Mouse (Mus musculus): ENCODE results near the gene Fahd1. TPM values are rescaled to one million over a fixed set of nuclear protein-coding genes. Genes with fewer than 3 reads are reported as not detected.

Gene Fahd1
- total and polyA plus RNA-seq, 2 experiments from 2014 or later = 15.6 to 16.6 TPM

GRCm38 (mm10) chr17:24844525-24844924 lies 5.6 kb downstream of the Fahd1 start:
- ATAC-seq (no peak), DNase-seq (no peak)
- Histone ChIP-seq H3K27me3 (ENCODE audit: insufficient read depth, low read length) (no peaks in the 10 kb centered on the region; the same call in 1 of the 2 replicates), H3K4me2 (ENCODE audit: low read depth) (no peak overlapping the region), H3K27ac (ENCODE audit: low read depth, low read length) (no peak overlapping the region), H3K9me3 (ENCODE audit: low read length) (no peaks in the 10 kb centered on the region), H3K4me1 (ENCODE audit: insufficient read depth) (0 out of 2 replicates have a peak, but pooled peaks cover 11% of the 10 kb centered on the region), H3K4me3 (ENCODE audit: low read depth, low read length) (no peak overlapping the region), H3K9ac (no peak overlapping the region), H3K36me3 (ENCODE audit: insufficient read depth) (no peaks in the 10 kb centered on the region)
- TF ChIP-seq CTCF (IDR thresholded peaks at IDR 0.05; ENCODE audit: low read depth) = no peak
- 56% methylated on average over 9 of the region's 9 CpGs for WGBS

- no peak overlapping the region for H3K4me3 ChIP-seq (ENCODE audit: low read depth, low read length)
- no peaks in the 10 kb centered on the region for H3K36me3 ChIP-seq (ENCODE audit: insufficient read depth)
- H3K9ac ChIP-seq = no peak overlapping the region
- no peak for TF ChIP-seq CTCF (IDR thresholded peaks at IDR 0.05; ENCODE audit: low read depth)
- no peak overlapping the region for H3K4me2 ChIP-seq (ENCODE audit: low read depth)
- DNase-seq (no peak), ATAC-seq (no peak)
- H3K27ac ChIP-seq (ENCODE audit: low read depth, low read length) = no peak overlapping the region
- no peaks in the 10 kb centered on the region; the same call in 1 of the 2 replicates for H3K27me3 ChIP-seq (ENCODE audit: insufficient read depth, low read length)
- H3K9me3 ChIP-seq (ENCODE audit: low read length) = no peaks in the 10 kb centered on the region
- WGBS = 61% methylated on average over 2 of the region's 2 CpGs
- no peaks in the 10 kb centered on the region for H3K4me1 ChIP-seq (ENCODE audit: insufficient read depth)
Measured at GRCm38 (mm10) chr17:24842631-24843030, 7.5 kb downstream of the Fahd1 start.

- Histone ChIP-seq H3K9ac (no peak overlapping the region), H3K36me3 (ENCODE audit: insufficient read depth) (no peaks in the 10 kb centered on the region), H3K4me3 (ENCODE audit: low read depth, low read length) (no peak overlapping the region), H3K27ac (ENCODE audit: low read depth, low read length) (no peak overlapping the region), H3K4me2 (ENCODE audit: low read depth) (no peak overlapping the region), H3K4me1 (ENCODE audit: insufficient read depth) (no peaks in the 10 kb centered on the region), H3K9me3 (ENCODE audit: low read length) (no peaks in the 10 kb centered on the region), H3K27me3 (ENCODE audit: insufficient read depth, low read length) (no peaks in the 10 kb centered on the region; the same call in 1 of the 2 replicates)
- 48% methylated on average over 4 of the region's 4 CpGs for WGBS
- TF ChIP-seq CTCF (IDR thresholded peaks at IDR 0.05; ENCODE audit: low read depth) = no peak
- no peak for ATAC-seq
- no peak for DNase-seq
Measured at GRCm38 (mm10) chr17:24841133-24841532, 9.0 kb downstream of the Fahd1 start.

GRCm38 (mm10) chr17:24840341-24840740 lies 9.8 kb downstream of the Fahd1 start:
- H3K36me3 ChIP-seq (ENCODE audit: insufficient read depth) = no peaks in the 10 kb centered on the region
- no peak overlapping the region for H3K4me3 ChIP-seq (ENCODE audit: low read depth, low read length)
- no peak for TF ChIP-seq CTCF (IDR thresholded peaks at IDR 0.05; ENCODE audit: low read depth)
- H3K27me3 ChIP-seq (ENCODE audit: insufficient read depth, low read length) = no peaks in the 10 kb centered on the region; the same call in 1 of the 2 replicates
- no peaks in the 10 kb centered on the region for H3K4me1 ChIP-seq (ENCODE audit: insufficient read depth)
- no peak overlapping the region for H3K9ac ChIP-seq
- no peak overlapping the region for H3K27ac ChIP-seq (ENCODE audit: low read depth, low read length)
- no peak overlapping the region for H3K4me2 ChIP-seq (ENCODE audit: low read depth)
- 65% methylated on average over 5 of the region's 5 CpGs for WGBS
- no peak for DNase-seq
- H3K9me3 ChIP-seq (ENCODE audit: low read length) = no peaks in the 10 kb centered on the region
- no peak for ATAC-seq

GRCm38 (mm10) chr17:24839842-24840241 lies 10.3 kb downstream of the Fahd1 start, which contains the start of gene Hagh:
Hagh (plus strand) TSS chr17:24840143.
- no peak within 1 kb of the TSS for H3K9ac ChIP-seq
- WGBS = 72% methylated on average over 8 of the region's 8 CpGs
- H3K27ac ChIP-seq (ENCODE audit: low read depth, low read length) = no peak within 1 kb of the TSS
- no peaks in the 10 kb centered on the region for H3K4me1 ChIP-seq (ENCODE audit: insufficient read depth)
- no peaks in the 10 kb centered on the region for H3K9me3 ChIP-seq (ENCODE audit: low read length)
- H3K27me3 ChIP-seq (ENCODE audit: insufficient read depth, low read length) = no peaks in the 10 kb centered on the region; the same call in 1 of the 2 replicates
- TF ChIP-seq CTCF (IDR thresholded peaks at IDR 0.05; ENCODE audit: low read depth) = no peak
- H3K36me3 ChIP-seq (ENCODE audit: insufficient read depth) = no peaks in the 10 kb centered on the region
- no peak within 1 kb of the TSS for H3K4me2 ChIP-seq (ENCODE audit: low read depth)
- ATAC-seq (no peak), DNase-seq (no peak)
- H3K4me3 ChIP-seq (ENCODE audit: low read depth, low read length) = no peak within 1 kb of the TSS

GRCm38 (mm10) chr17:24821351-24822280 lies 28.5 kb downstream of the Fahd1 start:
- no peaks in the 10 kb centered on the region for H3K4me1 ChIP-seq (ENCODE audit: insufficient read depth)
- DNase-seq (no peak), ATAC-seq (no peak)
- no peaks in the 10 kb centered on the region for H3K36me3 ChIP-seq (ENCODE audit: insufficient read depth)
- no peak overlapping the region for H3K9ac ChIP-seq
- no peaks in the 10 kb centered on the region for H3K9me3 ChIP-seq (ENCODE audit: low read length)
- no peak for TF ChIP-seq CTCF (IDR thresholded peaks at IDR 0.05; ENCODE audit: low read depth)
- no peak overlapping the region for H3K27ac ChIP-seq (ENCODE audit: low read depth, low read length)
- H3K4me3 ChIP-seq (ENCODE audit: low read depth, low read length) = no peak overlapping the region
- H3K27me3 ChIP-seq (ENCODE audit: insufficient read depth, low read length) = peaks cover 3% of the 10 kb centered on the region; the same call in 1 of the 2 replicates
- 51% methylated on average over 3 of the region's 3 CpGs for WGBS
- H3K4me2 ChIP-seq (ENCODE audit: low read depth) = no peak overlapping the region

GRCm38 (mm10) chr17:24819469-24819868 lies 30.7 kb downstream of the Fahd1 start:
- Histone ChIP-seq H3K27me3 (ENCODE audit: insufficient read depth, low read length) (peaks cover 3% of the 10 kb centered on the region; the same call in 1 of the 2 replicates), H3K9me3 (ENCODE audit: low read length) (no peaks in the 10 kb centered on the region), H3K4me3 (ENCODE audit: low read depth, low read length) (no peak overlapping the region), H3K4me1 (ENCODE audit: insufficient read depth) (no peaks in the 10 kb centered on the region), H3K4me2 (ENCODE audit: low read depth) (no peak overlapping the region), H3K36me3 (ENCODE audit: insufficient read depth) (no peaks in the 10 kb centered on the region), H3K27ac (ENCODE audit: low read depth, low read length) (no peak overlapping the region), H3K9ac (no peak overlapping the region)
- 72% methylated on average over 2 of the region's 2 CpGs for WGBS
- no peak for TF ChIP-seq CTCF (IDR thresholded peaks at IDR 0.05; ENCODE audit: low read depth)
- no peak for DNase-seq
- ATAC-seq = no peak
